Mouse (Mus musculus): Measurements from ENCODE around the gene Slc17a7. TPM values are rescaled to one million over a fixed set of nuclear protein-coding genes. Genes with fewer than 3 reads are reported as not detected.

Slc17a7 gene
- polyA plus RNA-seq, 1 experiment, result 0.02 TPM

GRCm38 (mm10) chr7:45129776-45130512 is 33.8 kb upstream of the Slc17a7 start:
- peaks cover 47% of the 10 kb centered on the region for H3K36me3 ChIP-seq (ENCODE audit: control insufficient read depth)
- H3K4me1 ChIP-seq (ENCODE audit: control insufficient read depth), result peaks cover 72% of the 10 kb centered on the region
- H3K27me3 ChIP-seq (ENCODE audit: control insufficient read depth), result no peaks in the 10 kb centered on the region
- H3K9me3 ChIP-seq (ENCODE audit: control insufficient read depth, low read length), result no peaks in the 10 kb centered on the region; the same call in 1 of the 2 replicates
- H3K4me3 ChIP-seq (replicated peaks), result peak overlapping the region; percentile 97
- TF ChIP-seq TAL1 (IDR thresholded peaks at IDR 0.05; ENCODE audit: low read length), result no peak
- no peak for TF ChIP-seq GATA1 (IDR thresholded peaks at IDR 0.05; ENCODE audit: low read length)

DNA sequence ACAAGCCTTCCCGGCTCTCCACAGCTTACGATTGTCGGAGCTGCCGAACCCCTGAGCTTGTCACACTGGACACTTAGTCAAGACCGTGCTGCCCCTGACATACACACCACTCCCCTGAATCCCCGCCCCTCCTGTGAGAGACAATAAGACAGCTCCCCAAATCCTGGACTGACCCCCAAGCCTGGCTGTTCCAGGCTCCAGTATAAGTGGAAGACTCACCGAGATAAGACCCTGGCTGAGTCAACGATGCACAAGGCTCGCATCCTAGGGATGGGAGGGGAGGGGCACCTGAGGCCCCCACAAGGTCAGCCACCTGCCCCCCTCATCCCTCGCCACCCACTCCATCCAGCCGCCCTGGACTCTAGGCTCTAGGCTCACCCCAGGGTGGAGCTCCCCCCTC is 31.9 kb upstream of the Slc17a7 start:
- Histone ChIP-seq H3K9me3 (ENCODE audit: control insufficient read depth, low read length) (no peaks in the 10 kb centered on the region; the same call in 1 of the 2 replicates), H3K36me3 (ENCODE audit: control insufficient read depth) (peaks cover 28% of the 10 kb centered on the region), H3K4me1 (ENCODE audit: control insufficient read depth) (peaks cover 72% of the 10 kb centered on the region), H3K4me3 (replicated peaks) (no peak overlapping the region), H3K27me3 (ENCODE audit: control insufficient read depth) (no peaks in the 10 kb centered on the region)
- TF ChIP-seq GATA1 (IDR thresholded peaks at IDR 0.05; ENCODE audit: low read length) (no peak), TAL1 (IDR thresholded peaks at IDR 0.05; ENCODE audit: low read length) (no peak)

GRCm38 (mm10) chr7:45133446-45134159 is 30.1 kb upstream of the Slc17a7 start:
- Histone ChIP-seq H3K36me3 (ENCODE audit: control insufficient read depth) (peaks cover 18% of the 10 kb centered on the region), H3K4me3 (replicated peaks) (no peak overlapping the region), H3K4me1 (ENCODE audit: control insufficient read depth) (peaks cover 77% of the 10 kb centered on the region), H3K27me3 (ENCODE audit: control insufficient read depth) (no peaks in the 10 kb centered on the region), H3K9me3 (ENCODE audit: control insufficient read depth, low read length) (no peaks in the 10 kb centered on the region; the same call in 1 of the 2 replicates)
- TF ChIP-seq TAL1 (IDR thresholded peaks at IDR 0.05; ENCODE audit: low read length) (no peak), GATA1 (IDR thresholded peaks at IDR 0.05; ENCODE audit: low read length) (no peak)

- Histone ChIP-seq H3K36me3 (ENCODE audit: control insufficient read depth) (peaks cover 18% of the 10 kb centered on the region), H3K27me3 (ENCODE audit: control insufficient read depth) (no peaks in the 10 kb centered on the region), H3K4me1 (ENCODE audit: control insufficient read depth) (peaks cover 76% of the 10 kb centered on the region), H3K9me3 (ENCODE audit: control insufficient read depth, low read length) (no peaks in the 10 kb centered on the region; the same call in 1 of the 2 replicates), H3K4me3 (replicated peaks) (peak overlapping the region; percentile 76)
- TF ChIP-seq GATA1 (IDR thresholded peaks at IDR 0.05; ENCODE audit: low read length), result no peak
- TF ChIP-seq TAL1 (IDR thresholded peaks at IDR 0.05; ENCODE audit: low read length), result no peak
Observed at GRCm38 (mm10) chr7:45134544-45135026, 29.2 kb upstream of the Slc17a7 start.

DNA sequence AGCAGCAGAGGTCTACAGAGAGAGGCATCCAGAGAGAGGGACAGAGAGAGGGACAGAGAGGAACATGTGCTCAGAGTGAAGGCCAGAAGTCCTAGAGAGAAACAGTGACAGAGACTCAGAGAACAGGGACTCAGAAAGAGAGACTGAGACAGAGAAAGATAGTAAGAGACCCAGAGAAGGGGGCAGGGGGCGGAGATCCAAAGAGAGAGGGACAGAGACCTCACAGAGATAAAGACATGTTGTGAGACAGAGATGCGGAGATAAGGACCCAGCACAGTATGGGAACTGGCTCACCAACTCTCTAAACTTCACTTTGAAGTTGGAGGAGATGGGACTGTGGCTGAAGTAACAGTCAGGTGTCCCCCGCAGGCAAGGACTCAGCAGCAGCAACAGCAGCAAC is 28.4 kb upstream of the Slc17a7 start:
- H3K4me3 ChIP-seq (replicated peaks), result peak overlapping the region; percentile 76

GRCm38 (mm10) chr7:45135993-45136567 is 27.7 kb upstream of the Slc17a7 start, which contains the start of the genes Gm45713 and Flt3l:
Gene Gm45713, minus strand, starts transcription at chr7:45136231.
Gene Flt3l, minus strand, starts transcription at chr7:45136432.
- no peak for TF ChIP-seq GATA1 (IDR thresholded peaks at IDR 0.05; ENCODE audit: low read length)
- H3K4me1 ChIP-seq (ENCODE audit: control insufficient read depth), result peaks cover 72% of the 10 kb centered on the region
- H3K9me3 ChIP-seq (ENCODE audit: control insufficient read depth, low read length), result no peaks in the 10 kb centered on the region; the same call in 1 of the 2 replicates

More for the DNA sequence above, 28.4 kb upstream of the Slc17a7 start:
- Histone ChIP-seq H3K36me3 (ENCODE audit: control insufficient read depth) (peaks cover 18% of the 10 kb centered on the region), H3K4me1 (ENCODE audit: control insufficient read depth) (peaks cover 72% of the 10 kb centered on the region), H3K27me3 (ENCODE audit: control insufficient read depth) (no peaks in the 10 kb centered on the region), H3K9me3 (ENCODE audit: control insufficient read depth, low read length) (no peaks in the 10 kb centered on the region; the same call in 1 of the 2 replicates)
- TF ChIP-seq GATA1 (IDR thresholded peaks at IDR 0.05; ENCODE audit: low read length) (peak; percentile 82), TAL1 (IDR thresholded peaks at IDR 0.05; ENCODE audit: low read length) (no peak)

DNA sequence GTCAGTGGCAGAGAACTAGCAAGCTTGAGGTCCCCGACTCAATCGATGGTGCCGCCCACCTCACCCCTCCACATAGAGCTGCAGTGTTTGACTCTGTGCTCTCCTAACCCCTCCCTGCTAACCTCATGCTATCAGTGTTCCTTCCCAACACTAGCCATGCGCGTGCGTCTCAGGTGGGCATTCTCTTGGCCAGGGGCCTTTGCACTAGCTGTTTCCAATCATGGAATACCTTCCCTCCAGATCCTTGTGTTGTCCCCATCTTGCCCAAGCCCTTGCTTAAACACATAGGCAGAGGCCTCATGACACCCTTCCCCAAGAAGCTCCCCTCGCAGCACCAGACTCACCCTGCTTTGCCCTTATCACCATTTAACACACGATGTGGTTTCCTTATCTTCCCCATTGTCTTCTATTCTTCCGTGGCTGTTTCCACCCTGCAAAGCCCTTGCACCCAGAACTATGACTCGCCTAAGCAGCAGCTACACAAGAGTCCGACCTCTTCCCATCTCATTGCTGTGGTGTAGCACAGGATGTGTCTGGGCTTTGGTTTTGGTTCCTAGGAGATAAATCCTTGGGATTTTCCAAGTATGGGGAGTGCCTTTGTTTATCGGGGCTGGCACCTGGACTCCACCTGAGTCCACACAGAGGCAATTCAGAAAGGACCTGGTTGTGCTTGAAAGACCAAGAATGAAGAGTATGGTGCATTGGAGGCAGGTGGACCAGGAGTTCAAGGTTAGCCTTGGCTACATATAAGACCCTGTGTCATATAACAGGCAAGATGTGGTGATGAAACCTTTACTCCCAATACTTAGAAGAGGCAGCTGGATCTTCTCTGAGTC is 26.4 kb upstream of the Slc17a7 start:
- Histone ChIP-seq H3K36me3 (ENCODE audit: control insufficient read depth) (peaks cover 23% of the 10 kb centered on the region), H3K4me3 (replicated peaks) (peak overlapping the region; percentile 29), H3K27me3 (ENCODE audit: control insufficient read depth) (no peaks in the 10 kb centered on the region), H3K4me1 (ENCODE audit: control insufficient read depth) (peaks cover 63% of the 10 kb centered on the region), H3K9me3 (ENCODE audit: control insufficient read depth, low read length) (no peaks in the 10 kb centered on the region; the same call in 1 of the 2 replicates)
- no peak for TF ChIP-seq GATA1 (IDR thresholded peaks at IDR 0.05; ENCODE audit: low read length)
- 0 out of 3 replicates have a peak, but pooled peaks have one; percentile 5 for TF ChIP-seq TAL1 (IDR thresholded peaks at IDR 0.05; ENCODE audit: low read length)

More at GRCm38 (mm10) chr7:45135993-45136567, 27.7 kb upstream of the Slc17a7 start, which contains the start of the genes Gm45713 and Flt3l:
- Histone ChIP-seq H3K27me3 (ENCODE audit: control insufficient read depth) (no peaks in the 10 kb centered on the region), H3K4me3 (replicated peaks) (peak within 1 kb of the TSS; percentile 76), H3K36me3 (ENCODE audit: control insufficient read depth) (peaks cover 18% of the 10 kb centered on the region)

DNA sequence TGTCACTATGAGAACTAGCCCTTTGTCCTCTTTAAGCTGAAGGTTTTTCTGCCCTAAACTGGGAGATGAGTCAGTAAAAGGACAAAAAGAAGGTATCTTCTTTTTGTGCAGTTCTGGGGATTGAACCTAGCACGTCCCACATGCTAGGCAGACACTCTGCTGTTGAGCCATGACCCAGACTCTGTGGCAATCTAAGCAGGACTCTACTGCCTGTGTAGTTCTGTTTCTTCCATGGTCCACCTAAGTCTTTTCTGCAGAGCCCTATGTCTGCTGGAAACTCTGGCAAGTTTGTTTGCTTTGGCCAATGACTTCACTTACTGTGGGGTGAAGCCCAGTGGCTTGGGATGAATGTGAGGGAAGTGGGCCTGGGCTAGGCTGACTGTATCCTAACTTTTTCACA is 25.3 kb upstream of the Slc17a7 start:
- no peak for TF ChIP-seq GATA1 (IDR thresholded peaks at IDR 0.05; ENCODE audit: low read length)
- TF ChIP-seq TAL1 (IDR thresholded peaks at IDR 0.05; ENCODE audit: low read length), result no peak
- H3K4me1 ChIP-seq (ENCODE audit: control insufficient read depth), result peaks cover 60% of the 10 kb centered on the region
- no peaks in the 10 kb centered on the region; the same call in 1 of the 2 replicates for H3K9me3 ChIP-seq (ENCODE audit: control insufficient read depth, low read length)
- peaks cover 27% of the 10 kb centered on the region for H3K36me3 ChIP-seq (ENCODE audit: control insufficient read depth)
- no peak overlapping the region for H3K4me3 ChIP-seq (replicated peaks)
- no peaks in the 10 kb centered on the region for H3K27me3 ChIP-seq (ENCODE audit: control insufficient read depth)
